Mouse (Mus musculus): ENCODE measurements at regions not wholly inside any gene's neighbourhood (a gene's known extent, or its start where the extent isn't known, plus 50 kb on each side); places are given as distances from the start of the nearest gene placed in this dataset.

DNA sequence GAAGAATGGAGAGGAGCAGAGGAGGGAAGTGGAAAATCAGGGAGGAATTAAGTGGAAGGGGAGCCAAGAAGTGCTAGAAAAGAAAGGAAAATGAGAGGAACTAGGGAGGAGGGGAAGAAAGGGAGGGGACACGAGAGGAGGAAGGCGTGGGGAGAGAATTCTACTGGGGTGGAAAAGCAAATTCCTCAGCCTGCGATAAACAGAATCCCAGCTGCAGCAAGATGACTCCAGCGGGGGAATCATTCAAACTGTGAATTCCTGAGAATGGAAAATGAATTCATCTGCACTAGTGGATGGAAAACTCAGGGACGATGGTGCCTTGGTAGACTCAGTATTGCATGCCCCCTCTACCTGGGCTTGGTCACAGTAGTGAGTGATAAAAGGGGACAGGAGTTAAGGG, 322.6 kb downstream of the Bcor start:
- Histone ChIP-seq H3K4me3 (ENCODE audit: low read depth, low read length) (no peak overlapping the region), H3K36me3 (ENCODE audit: control insufficient read depth, insufficient read depth, low read length) (no peaks in the 10 kb centered on the region), H3K27me3 (ENCODE audit: control insufficient read depth, insufficient read depth, low read length) (no peaks in the 10 kb centered on the region), H3K4me1 (ENCODE audit: control insufficient read depth, insufficient read depth, insufficient read length, low read length) (no peaks in the 10 kb centered on the region; the same call in 1 of the 2 replicates), H3K27ac (ENCODE audit: insufficient read depth, low read depth, low read length) (no peak overlapping the region)
- no peak for TF ChIP-seq CTCF (IDR thresholded peaks at IDR 0.05; ENCODE audit: extremely low read depth, insufficient read length, insufficient replicate concordance, low read depth, low read length)
- no peak for TF ChIP-seq POLR2A (IDR thresholded peaks at IDR 0.05; ENCODE audit: low read depth, low read length)
- WGBS = 48% methylated on average over 5 of the region's 5 CpGs

DNA sequence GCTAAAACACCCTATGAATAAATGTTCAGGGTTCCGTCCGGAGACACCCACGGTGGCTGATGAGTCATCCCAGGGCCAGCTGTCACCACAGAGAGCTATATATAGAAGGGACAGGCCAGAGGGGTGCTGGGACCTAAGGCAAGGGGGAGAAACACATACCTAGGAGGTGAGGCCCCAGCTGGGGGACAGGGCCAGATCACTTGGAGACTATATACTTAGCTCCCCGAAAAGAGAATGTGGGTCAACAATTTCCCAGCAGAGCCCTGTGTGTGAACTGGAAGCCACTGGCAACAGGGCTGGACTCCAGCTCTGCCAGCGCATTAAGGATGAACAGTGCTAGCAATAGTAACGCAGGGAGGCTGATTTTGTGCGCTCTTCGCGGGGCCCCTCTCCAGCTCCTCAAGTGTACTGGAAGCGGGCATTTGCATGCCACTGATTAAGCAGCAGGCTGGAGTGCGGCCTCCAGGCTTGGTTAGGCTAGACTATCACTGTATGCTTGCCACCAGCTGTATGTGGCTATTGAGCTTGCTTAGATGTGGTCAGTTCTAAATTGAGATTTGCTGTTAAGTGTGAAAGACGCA, 320.4 kb downstream of the Bcor start:
- Histone ChIP-seq H3K27me3 (ENCODE audit: control insufficient read depth, insufficient read depth, low read length) (no peaks in the 10 kb centered on the region), H3K27ac (ENCODE audit: insufficient read depth, low read depth, low read length) (peak overlapping the region; percentile 65; the same call in 1 of the 2 replicates)
- WGBS = 77% methylated on average over 12 of the region's 12 CpGs

GRCm38 (mm10) chrX:11840319-11841035, 319.7 kb downstream of the Bcor start:
- peak overlapping the region; percentile 35; the same call in 1 of the 2 replicates for H3K27ac ChIP-seq (ENCODE audit: insufficient read depth, low read depth, low read length)
- WGBS = 69% methylated on average over 11 of the region's 11 CpGs
- TF ChIP-seq CTCF (IDR thresholded peaks at IDR 0.05; ENCODE audit: extremely low read depth, insufficient read length, insufficient replicate concordance, low read depth, low read length) (no peak), POLR2A (IDR thresholded peaks at IDR 0.05; ENCODE audit: low read depth, low read length) (no peak)
- no peaks in the 10 kb centered on the region; the same call in 1 of the 2 replicates for H3K4me1 ChIP-seq (ENCODE audit: control insufficient read depth, insufficient read depth, insufficient read length, low read length)
- no peaks in the 10 kb centered on the region for H3K27me3 ChIP-seq (ENCODE audit: control insufficient read depth, insufficient read depth, low read length)
- no peak overlapping the region for H3K4me3 ChIP-seq (ENCODE audit: low read depth, low read length)
- no peaks in the 10 kb centered on the region for H3K36me3 ChIP-seq (ENCODE audit: control insufficient read depth, insufficient read depth, low read length)

More for the DNA sequence above, 320.4 kb downstream of the Bcor start:
- H3K4me3 ChIP-seq (ENCODE audit: low read depth, low read length) = no peak overlapping the region
- H3K4me1 ChIP-seq (ENCODE audit: control insufficient read depth, insufficient read depth, insufficient read length, low read length) = no peaks in the 10 kb centered on the region; the same call in 1 of the 2 replicates
- H3K36me3 ChIP-seq (ENCODE audit: control insufficient read depth, insufficient read depth, low read length) = no peaks in the 10 kb centered on the region
- TF ChIP-seq POLR2A (IDR thresholded peaks at IDR 0.05; ENCODE audit: low read depth, low read length) = no peak
- no peak for TF ChIP-seq CTCF (IDR thresholded peaks at IDR 0.05; ENCODE audit: extremely low read depth, insufficient read length, insufficient replicate concordance, low read depth, low read length)

GRCm38 (mm10) chrX:11845566-11845965, 314.6 kb downstream of the Bcor start:
- Histone ChIP-seq H3K36me3 (ENCODE audit: control insufficient read depth, insufficient read depth, low read length) (no peaks in the 10 kb centered on the region), H3K27ac (ENCODE audit: insufficient read depth, low read depth, low read length) (no peak overlapping the region), H3K4me3 (ENCODE audit: low read depth, low read length) (no peak overlapping the region), H3K4me1 (ENCODE audit: control insufficient read depth, insufficient read depth, insufficient read length, low read length) (no peaks in the 10 kb centered on the region), H3K27me3 (ENCODE audit: control insufficient read depth, insufficient read depth, low read length) (no peaks in the 10 kb centered on the region)
- 84% methylated on average over 2 of the region's 2 CpGs for WGBS
- TF ChIP-seq CTCF (IDR thresholded peaks at IDR 0.05; ENCODE audit: extremely low read depth, insufficient read length, insufficient replicate concordance, low read depth, low read length) (no peak), POLR2A (IDR thresholded peaks at IDR 0.05; ENCODE audit: low read depth, low read length) (no peak)

GRCm38 (mm10) chrX:11855910-11856309, 304.2 kb downstream of the Bcor start:
- no peak for TF ChIP-seq CTCF (IDR thresholded peaks at IDR 0.05; ENCODE audit: extremely low read depth, insufficient read length, insufficient replicate concordance, low read depth, low read length)
- no peak for TF ChIP-seq POLR2A (IDR thresholded peaks at IDR 0.05; ENCODE audit: low read depth, low read length)
- no peaks in the 10 kb centered on the region for H3K36me3 ChIP-seq (ENCODE audit: control insufficient read depth, insufficient read depth, low read length)
- no peaks in the 10 kb centered on the region for H3K27me3 ChIP-seq (ENCODE audit: control insufficient read depth, insufficient read depth, low read length)
- no peak overlapping the region for H3K4me3 ChIP-seq (ENCODE audit: low read depth, low read length)
- H3K4me1 ChIP-seq (ENCODE audit: control insufficient read depth, insufficient read depth, insufficient read length, low read length) = no peaks in the 10 kb centered on the region
- H3K27ac ChIP-seq (ENCODE audit: insufficient read depth, low read depth, low read length) = no peak overlapping the region
- 64% methylated on average over 4 of the region's 4 CpGs for WGBS

DNA sequence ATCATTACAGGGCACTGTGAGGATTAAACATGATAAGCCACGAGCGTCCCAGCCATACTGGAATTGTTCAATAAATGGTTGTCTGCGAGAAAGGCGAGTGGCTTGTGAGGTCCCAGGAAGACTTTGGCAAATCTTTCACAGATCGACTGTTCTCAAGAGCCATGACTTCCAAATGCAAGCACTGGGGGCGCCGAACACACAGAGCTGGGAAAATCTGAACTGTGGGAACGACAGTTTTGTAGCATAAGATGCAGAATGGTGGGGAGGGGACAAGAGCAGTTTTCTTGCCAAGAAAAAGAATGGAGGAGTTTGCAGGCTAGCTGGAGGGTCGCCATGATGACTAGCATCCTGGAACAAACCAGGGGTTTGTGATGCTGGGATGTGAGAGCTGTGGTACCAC, 300.8 kb downstream of the Bcor start:
- Histone ChIP-seq H3K4me1 (ENCODE audit: control insufficient read depth, insufficient read depth, insufficient read length, low read length) (no peaks in the 10 kb centered on the region), H3K27me3 (ENCODE audit: control insufficient read depth, insufficient read depth, low read length) (no peaks in the 10 kb centered on the region), H3K36me3 (ENCODE audit: control insufficient read depth, insufficient read depth, low read length) (no peaks in the 10 kb centered on the region), H3K4me3 (ENCODE audit: low read depth, low read length) (no peak overlapping the region), H3K27ac (ENCODE audit: insufficient read depth, low read depth, low read length) (no peak overlapping the region)
- WGBS = 51% methylated on average over 9 of the region's 9 CpGs
- TF ChIP-seq POLR2A (IDR thresholded peaks at IDR 0.05; ENCODE audit: low read depth, low read length) (no peak), CTCF (IDR thresholded peaks at IDR 0.05; ENCODE audit: extremely low read depth, insufficient read length, insufficient replicate concordance, low read depth, low read length) (no peak)

DNA sequence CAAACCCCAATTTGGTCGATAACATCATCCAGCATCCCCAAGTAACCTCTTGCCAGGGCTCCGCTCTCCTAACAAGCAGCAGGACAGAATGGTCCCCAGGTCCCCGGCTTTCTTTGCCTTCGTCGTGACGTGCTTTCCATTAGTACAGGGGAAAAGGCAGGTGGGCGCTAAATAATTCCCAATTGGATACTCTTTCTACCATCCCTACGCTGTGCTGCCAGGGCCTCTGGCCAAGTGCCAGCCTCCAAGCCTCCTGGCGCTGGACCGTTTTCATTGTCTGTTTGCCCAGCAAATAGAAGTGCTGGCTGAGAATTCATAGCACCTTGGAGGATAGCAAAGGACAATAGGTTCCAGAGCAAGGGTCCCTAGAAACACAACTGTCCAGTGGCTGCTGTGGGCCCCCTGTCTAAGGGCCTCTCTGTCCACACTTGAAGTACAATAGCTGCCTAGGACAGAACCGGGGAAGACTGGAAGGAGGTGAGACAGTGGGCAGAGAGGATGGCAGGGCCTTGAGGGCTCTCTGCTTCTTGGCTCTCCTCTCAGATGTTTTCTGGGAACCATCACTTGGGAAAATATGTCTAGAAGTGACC, 298.9 kb downstream of the Bcor start:
- TF ChIP-seq POLR2A (IDR thresholded peaks at IDR 0.05; ENCODE audit: low read depth, low read length) (no peak), CTCF (IDR thresholded peaks at IDR 0.05; ENCODE audit: extremely low read depth, insufficient read length, insufficient replicate concordance, low read depth, low read length) (no peak)
- Histone ChIP-seq H3K27ac (ENCODE audit: insufficient read depth, low read depth, low read length) (no peak overlapping the region), H3K36me3 (ENCODE audit: control insufficient read depth, insufficient read depth, low read length) (no peaks in the 10 kb centered on the region), H3K4me1 (ENCODE audit: control insufficient read depth, insufficient read depth, insufficient read length, low read length) (no peaks in the 10 kb centered on the region), H3K4me3 (ENCODE audit: low read depth, low read length) (no peak overlapping the region), H3K27me3 (ENCODE audit: control insufficient read depth, insufficient read depth, low read length) (no peaks in the 10 kb centered on the region)
- whole genome bisulfite sequencing = 51% methylated on average over 11 of the region's 11 CpGs
